Mouse (Mus musculus) megakaryocyte, embryonic 14.5 days (primary cell): Measurements from ENCODE around the gene Hist1h4n.

Experiments
- FLI1 ChIP-seq: IDR thresholded peaks from 2 replicates; pipeline ENCODE4 v1.6.1; 2012; ENCODE audit warnings: low read length, inconsistent platforms, mixed read lengths
- GATA1 ChIP-seq: IDR thresholded peaks from 3 replicates; pipeline ENCODE4 v1.6.1; 2012; ENCODE audit warnings: mixed read lengths, low read length, inconsistent platforms, borderline replicate concordance

GRCm38 (mm10) chr13:21784311-21784710 is 47.7 kb downstream of the Hist1h4n start:
- TF ChIP-seq FLI1 (no peak), GATA1 (no peak)
